8 mouse cellular contexts compared by ENCODE assay signal in the genomic region with DNA sequence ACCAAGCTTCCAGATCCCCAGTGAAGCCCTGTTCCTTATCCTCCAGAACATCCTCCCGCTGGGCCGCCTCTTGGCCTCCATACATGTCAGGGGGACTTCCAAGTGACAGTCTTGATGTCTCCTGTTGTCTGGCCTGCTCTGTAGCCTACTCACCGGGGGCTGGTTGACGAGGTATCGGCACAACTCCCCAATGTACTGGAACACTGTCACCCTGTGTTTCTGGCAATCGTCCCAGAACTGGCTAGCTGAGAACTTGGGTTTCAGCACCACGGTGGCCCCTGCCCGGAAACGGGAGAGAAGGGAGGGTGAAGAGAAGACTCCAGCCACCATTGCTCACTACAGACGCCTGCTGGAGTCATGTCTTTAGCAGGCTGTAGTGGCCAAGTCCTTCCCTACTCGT. TPM values are rescaled to one million over a fixed set of nuclear protein-coding genes. Genes with fewer than 3 reads are reported as not detected.
A peak's percentile ranks its signal among the peaks of the same experiment; 100 is the strongest.
DNase-seq lines count a peak whose midpoint lies in the region; ATAC-seq lines count a peak whose summit lies in the region.

No protein-coding gene starts in this region.

- H3K4me3 ChIP-seq in neural tube, embryonic 12.5 days, result no peak overlapping the region
- H3K4me3 ChIP-seq in embryonic facial prominence, embryonic 12.5 days, result peak overlapping the region; percentile 7; the same call in 1 of the 2 replicates
- no peak overlapping the region for H3K4me3 ChIP-seq in hindbrain, embryonic 11.5 days (ENCODE audit: low read depth, low read length)
- H3K4me3 ChIP-seq in limb, embryonic 10.5 days, result peak overlapping the region; percentile 67

- H3K27me3 ChIP-seq in neural tube, embryonic 12.5 days (replicated peaks), result no peaks in the 10 kb centered on the region
- H3K27me3 ChIP-seq in embryonic facial prominence, embryonic 12.5 days, result no peaks in the 10 kb centered on the region
- H3K27me3 ChIP-seq in hindbrain, embryonic 11.5 days (ENCODE audit: control insufficient read depth, insufficient read depth, low read length), result no peaks in the 10 kb centered on the region
- no peaks in the 10 kb centered on the region for H3K27me3 ChIP-seq in limb, embryonic 10.5 days (ENCODE audit: low read depth, poor library complexity, severe bottlenecking)

- DNase-seq in neural tube, embryonic 10.5 days (ENCODE audit: extremely low spot score, low spot score), result no peak
- no peak for DNase-seq in hindbrain, embryonic 11.5 days (ENCODE audit: low spot score)
- no peak for DNase-seq in limb, embryonic 10.5 days (ENCODE audit: low spot score)
- DNase-seq in thymus, postnatal 4 days, result no peak
- no peak for DNase-seq in cerebellum, adult 8-10 months
- no peak for DNase-seq in ovary, postnatal 14 days (ENCODE audit: low spot score)

- no peak for ATAC-seq in neural tube, embryonic 12.5 days (ENCODE audit: low FRiP score, low read depth)
- ATAC-seq in embryonic facial prominence, embryonic 12.5 days (ENCODE audit: insufficient number of reproducible peaks, insufficient read depth, low FRiP score, low TSS enrichment), result no peak
- no peak for ATAC-seq in hindbrain, embryonic 11.5 days (ENCODE audit: low FRiP score)

- H3K4me2 ChIP-seq in neural tube, embryonic 12.5 days (replicated peaks), result peak overlapping the region; percentile 98
- H3K4me2 ChIP-seq in embryonic facial prominence, embryonic 12.5 days (replicated peaks), result peak overlapping the region; percentile 94
- H3K4me2 ChIP-seq in hindbrain, embryonic 11.5 days (replicated peaks; ENCODE audit: low read depth, low read length), result peak overlapping the region; percentile 99; the same call in 1 of the 2 replicates

- peaks cover 40% of the 10 kb centered on the region for H3K36me3 ChIP-seq in neural tube, embryonic 12.5 days
- H3K36me3 ChIP-seq in embryonic facial prominence, embryonic 12.5 days, result peaks cover 37% of the 10 kb centered on the region
- H3K36me3 ChIP-seq in hindbrain, embryonic 11.5 days (ENCODE audit: control insufficient read depth, insufficient read depth, low read length), result peaks cover 5% of the 10 kb centered on the region; the same call in 1 of the 2 replicates
- H3K36me3 ChIP-seq in limb, embryonic 10.5 days, result peaks cover 59% of the 10 kb centered on the region

- 78% methylated on average over 11 of the region's 11 CpGs for WGBS in neural tube, embryonic 12.5 days
- WGBS in embryonic facial prominence, embryonic 12.5 days, result 65% methylated on average over 11 of the region's 11 CpGs
- WGBS in hindbrain, embryonic 11.5 days, result 82% methylated on average over 11 of the region's 11 CpGs
- 83% methylated on average over 11 of the region's 11 CpGs for WGBS in limb, embryonic 10.5 days

- H3K9ac ChIP-seq in neural tube, embryonic 12.5 days, result 0 out of 2 replicates have a peak overlapping the region, but pooled peaks have one; percentile 13
- peak overlapping the region; percentile 86 for H3K9ac ChIP-seq in embryonic facial prominence, embryonic 12.5 days
- H3K9ac ChIP-seq in hindbrain, embryonic 11.5 days (ENCODE audit: low read depth, low read length), result no peak overlapping the region

- no peaks in the 10 kb centered on the region for H3K9me3 ChIP-seq in neural tube, embryonic 12.5 days
- H3K9me3 ChIP-seq in embryonic facial prominence, embryonic 12.5 days, result no peaks in the 10 kb centered on the region
- H3K9me3 ChIP-seq in hindbrain, embryonic 11.5 days (ENCODE audit: control insufficient read depth, low read length), result no peaks in the 10 kb centered on the region
- H3K9me3 ChIP-seq in limb, embryonic 10.5 days (replicated peaks), result no peaks in the 10 kb centered on the region

- peaks cover 33% of the 10 kb centered on the region for H3K4me1 ChIP-seq in neural tube, embryonic 12.5 days
- H3K4me1 ChIP-seq in embryonic facial prominence, embryonic 12.5 days, result peaks cover 44% of the 10 kb centered on the region
- peaks cover 6% of the 10 kb centered on the region; the same call in 1 of the 2 replicates for H3K4me1 ChIP-seq in hindbrain, embryonic 11.5 days (replicated peaks; ENCODE audit: control insufficient read depth, insufficient read depth, low read length)
- peaks cover 54% of the 10 kb centered on the region for H3K4me1 ChIP-seq in limb, embryonic 10.5 days

- no peak overlapping the region for H3K27ac ChIP-seq in neural tube, embryonic 12.5 days
- no peak overlapping the region for H3K27ac ChIP-seq in embryonic facial prominence, embryonic 12.5 days
- no peak overlapping the region for H3K27ac ChIP-seq in hindbrain, embryonic 11.5 days (ENCODE audit: low read depth, low read length)
- 0 out of 2 replicates have a peak overlapping the region, but pooled peaks have one; percentile 21 for H3K27ac ChIP-seq in limb, embryonic 10.5 days

RNA-seq across cellular contexts. Expression of a gene that starts 2.3 kb away (rescaled TPM):
- 19.7 and 22.7 TPM in 2 replicates for polyA plus RNA-seq in neural tube, embryonic 12.5 days (2016; fragmentation: Nextera tagmentation; extraction: Ambion mirVana)
- polyA plus RNA-seq in embryonic facial prominence, embryonic 12.5 days (2016; fragmentation: Nextera tagmentation; extraction: Ambion mirVana), result 42.8 and 44.8 TPM in 2 replicates
- 13.5 and 14.8 TPM in 2 replicates for polyA plus RNA-seq in hindbrain, embryonic 11.5 days (2014; fragmentation: Nextera tagmentation; extraction: Ambion mirVana)
- 37.4 and 41.9 TPM in 2 replicates for polyA plus RNA-seq in limb, embryonic 10.5 days (2016; fragmentation: Nextera tagmentation; extraction: Ambion mirVana)

RNA-seq across cellular contexts. Expression of a gene that starts 45.9 kb away (rescaled TPM):
- polyA plus RNA-seq in neural tube, embryonic 12.5 days (2016; fragmentation: Nextera tagmentation; extraction: Ambion mirVana), result 38.1 and 40.5 TPM in 2 replicates
- polyA plus RNA-seq in embryonic facial prominence, embryonic 12.5 days (2016; fragmentation: Nextera tagmentation; extraction: Ambion mirVana), result 43.6 and 45.2 TPM in 2 replicates
- 34.2 and 34.7 TPM in 2 replicates for polyA plus RNA-seq in hindbrain, embryonic 11.5 days (2014; fragmentation: Nextera tagmentation; extraction: Ambion mirVana)
- 53.3 and 53.5 TPM in 2 replicates for polyA plus RNA-seq in limb, embryonic 10.5 days (2016; fragmentation: Nextera tagmentation; extraction: Ambion mirVana)

Comparison
In these comparisons a context has a peak if more than half of its experiments do, and no peak if none do; other contexts are left out.
1. H3K4me3 ChIP-seq: peak in embryonic facial prominence, embryonic 12.5 days (single experiment) and limb, embryonic 10.5 days (single experiment); none in neural tube, embryonic 12.5 days (single experiment) and hindbrain, embryonic 11.5 days (single experiment).
2. Peak in every context shown above with its lines, with median percentiles within 50 percentile points of each other: H3K4me2 ChIP-seq.